9 mouse cellular contexts compared by ENCODE assay signal in the genomic region with DNA sequence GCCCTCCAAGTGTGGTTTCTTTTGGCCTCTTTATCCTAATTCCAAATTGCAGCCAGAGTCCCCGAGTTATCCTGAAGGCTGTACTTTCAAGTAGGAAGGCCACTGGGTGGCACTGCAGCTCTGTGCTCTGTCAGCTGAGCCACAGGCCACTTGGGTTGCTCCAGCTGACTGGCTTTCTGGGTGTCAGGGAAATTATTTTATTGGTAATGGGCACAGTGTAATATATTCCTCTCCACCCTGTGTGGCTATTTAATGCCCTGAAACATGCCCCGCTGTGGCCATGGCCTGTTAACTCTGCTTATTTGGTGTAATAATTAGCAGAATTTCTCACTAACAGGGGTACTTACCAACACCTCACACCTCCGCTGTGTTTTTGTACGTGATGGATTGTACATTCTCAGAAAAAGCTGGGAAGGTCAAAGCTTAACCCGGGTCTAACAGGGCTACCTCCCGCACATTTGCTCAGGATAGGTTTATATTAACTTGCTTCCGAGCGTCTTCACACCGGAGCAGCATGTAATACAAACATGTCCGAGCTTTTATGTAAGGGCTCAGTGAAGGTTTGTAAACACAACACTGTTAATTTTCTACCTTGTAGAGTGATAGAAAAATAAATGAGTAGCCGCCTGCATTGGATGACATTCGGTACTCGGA.
A peak's percentile ranks its signal among the peaks of the same experiment; 100 is the strongest.
DNase-seq lines count a peak whose midpoint lies in the region; ATAC-seq lines count a peak whose summit lies in the region.
"Had no signal": no experiment of that assay in that cellular context is flagged by ENCODE, and none has a peak within 500 bp of the region (broad histone marks: within the 10 kb centered on the region; RNA-seq: fewer than 3 reads in every experiment).

No protein-coding gene starts in this region.

- H3K4me2 ChIP-seq in hindbrain, embryonic 13.5 days: no peak overlapping the region
- H3K4me2 ChIP-seq: limb, embryonic 15.5 days had no signal

- no peaks in the 10 kb centered on the region for H3K9me3 ChIP-seq in hindbrain, embryonic 13.5 days
- H3K9me3 ChIP-seq: limb, embryonic 15.5 days had no signal

- no peak overlapping the region for H3K27ac ChIP-seq in hindbrain, embryonic 13.5 days
- H3K27ac ChIP-seq: limb, embryonic 15.5 days had no signal

- 66% methylated on average over 13 of the region's 13 CpGs for WGBS in hindbrain, embryonic 13.5 days

- peaks cover 34% of the 10 kb centered on the region for H3K27me3 ChIP-seq in hindbrain, embryonic 13.5 days
- H3K27me3 ChIP-seq: limb, embryonic 15.5 days had no signal

- H3K9ac ChIP-seq in hindbrain, embryonic 13.5 days: no peak overlapping the region
- H3K9ac ChIP-seq: limb, embryonic 15.5 days had no signal

- peak; percentile 57; the same call in 1 of the 2 replicates for ATAC-seq in hindbrain, embryonic 13.5 days (ENCODE audit: low FRiP score)

- no peaks in the 10 kb centered on the region for H3K36me3 ChIP-seq in hindbrain, embryonic 13.5 days
- H3K36me3 ChIP-seq: limb, embryonic 15.5 days had no signal

- no peak overlapping the region for H3K4me3 ChIP-seq in hindbrain, embryonic 13.5 days
- H3K4me3 ChIP-seq: limb, embryonic 15.5 days had no signal

- H3K4me1 ChIP-seq in hindbrain, embryonic 13.5 days (replicated peaks): peaks cover 56% of the 10 kb centered on the region

- DNase-seq in MEL-GATA-1-ER (ENCODE audit: extremely low read depth, low read depth): peak; percentile 18
- peak; percentile 81 to 83 for DNase-seq in cerebellum, adult 18-20 months
- peak; percentile 79 for DNase-seq in forelimb bud, embryonic 11.5 days (ENCODE audit: low read depth, low spot score)
- peak; percentile 73 to 83 for DNase-seq in layer of hippocampus, postnatal 14 days (ENCODE audit: low spot score in 2 of 2)
- DNase-seq in lung, postnatal 10 days: peak; percentile 90
- DNase-seq in right cerebral cortex, adult 18-20 months: peak; percentile 82
- peak; percentile 28 for DNase-seq in urinary bladder, postnatal 10 days (ENCODE audit: low spot score)

Comparison
In these comparisons a context has a peak if more than half of its experiments do, and no peak if none do; other contexts are left out.
1. DNase-seq: peak in every context shown above with its lines; median percentile 90 in lung, postnatal 10 days; 82 in cerebellum, adult 18-20 months; 82 in right cerebral cortex, adult 18-20 months; 79 in forelimb bud, embryonic 11.5 days; 78 in layer of hippocampus, postnatal 14 days; 28 in urinary bladder, postnatal 10 days; 18 in MEL-GATA-1-ER.